Mouse (Mus musculus) cerebellum, adult 9-10 months (tissue): ENCODE measurements around the gene Mb21d2.

Experiments
- DNase-seq: peaks from one replicate; pipeline ENCODE4 v3.0.0; 2022

Mb21d2 gene

DNA sequence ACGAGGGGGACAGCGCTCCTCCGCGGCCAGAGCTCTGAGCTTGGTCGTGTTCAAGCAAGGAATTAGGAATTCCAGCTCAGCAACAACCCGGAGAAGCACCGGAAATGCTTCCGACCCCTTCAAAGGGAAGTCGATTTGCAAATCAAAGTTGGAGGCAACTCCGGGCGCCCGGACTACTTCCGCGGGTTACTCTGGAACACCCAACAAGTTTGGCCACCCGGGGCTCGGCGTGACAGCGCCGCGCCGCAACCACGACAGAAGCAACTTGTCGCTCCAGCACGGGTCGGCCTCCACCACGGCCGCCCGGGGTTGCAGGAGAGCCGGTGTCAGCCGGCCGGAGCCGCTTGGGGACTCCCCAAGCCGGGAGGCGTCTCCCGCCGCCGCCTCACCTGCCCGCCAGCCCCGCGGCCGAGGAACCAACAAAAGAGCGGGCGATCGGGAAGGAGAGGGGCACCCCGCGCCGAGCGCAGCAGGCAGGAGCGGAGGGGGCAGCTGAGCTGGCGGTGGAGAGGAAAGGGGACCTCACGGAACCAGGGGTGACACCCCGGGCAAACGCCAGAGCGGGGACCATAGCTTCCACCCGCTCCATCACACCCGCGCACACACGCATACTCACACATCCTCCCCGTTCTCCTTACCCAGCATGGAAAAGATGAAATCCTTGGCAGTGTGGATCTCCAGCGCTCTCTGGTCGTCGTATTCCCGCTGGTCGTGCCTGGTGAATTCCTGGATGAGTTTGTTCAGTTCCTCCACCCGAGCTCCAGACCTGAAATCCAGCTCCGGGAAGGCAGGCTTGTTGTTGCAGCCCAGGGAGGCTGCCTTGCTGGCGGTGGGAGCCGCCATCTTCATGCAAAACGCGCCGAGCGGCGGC lies at the start of gene Mb21d2:
Gene Mb21d2, minus strand, starts transcription at position 859 of the 871 bp plus-strand sequence.
- peak; percentile 61 for DNase-seq

DNA sequence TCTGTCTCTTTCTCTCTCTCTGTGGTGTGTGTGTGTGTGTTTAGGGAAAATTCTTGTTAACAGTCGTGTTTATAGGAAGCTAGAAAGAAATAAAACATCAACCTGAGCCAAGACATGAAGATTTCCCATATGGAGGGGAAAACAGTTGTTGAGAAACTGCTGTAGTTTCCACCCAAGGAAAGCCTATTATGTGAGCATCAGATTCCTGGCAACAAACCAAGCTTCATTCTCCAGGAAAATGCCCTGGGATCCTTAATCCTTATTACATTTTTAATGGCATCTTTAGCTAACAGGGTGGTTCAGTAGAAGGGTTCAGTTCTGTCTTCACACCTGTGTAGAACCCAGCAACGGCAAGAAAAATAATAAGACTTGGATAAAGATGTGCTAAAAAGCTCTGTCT lies 36.8 kb upstream of the Mb21d2 start:
- no peak for DNase-seq

DNA sequence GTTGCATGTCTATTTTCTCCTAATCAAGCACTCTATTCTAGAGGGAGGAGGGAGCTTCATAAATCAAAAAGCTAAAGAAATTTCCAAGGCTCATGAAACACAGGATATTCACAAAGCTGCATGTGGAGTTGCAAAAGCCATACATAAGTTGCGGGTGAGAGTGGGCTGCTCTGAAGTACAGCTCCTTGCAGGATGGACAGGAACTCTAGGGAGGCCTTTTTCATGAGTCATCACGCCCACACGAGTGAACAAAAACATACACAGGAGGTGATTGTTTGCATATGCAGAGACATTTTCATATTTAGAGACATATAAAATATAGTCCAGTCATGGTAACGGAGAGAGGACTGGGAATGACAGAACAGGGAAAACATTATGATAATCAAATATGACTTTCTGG lies 34.6 kb upstream of the Mb21d2 start:
- no peak for DNase-seq

DNA sequence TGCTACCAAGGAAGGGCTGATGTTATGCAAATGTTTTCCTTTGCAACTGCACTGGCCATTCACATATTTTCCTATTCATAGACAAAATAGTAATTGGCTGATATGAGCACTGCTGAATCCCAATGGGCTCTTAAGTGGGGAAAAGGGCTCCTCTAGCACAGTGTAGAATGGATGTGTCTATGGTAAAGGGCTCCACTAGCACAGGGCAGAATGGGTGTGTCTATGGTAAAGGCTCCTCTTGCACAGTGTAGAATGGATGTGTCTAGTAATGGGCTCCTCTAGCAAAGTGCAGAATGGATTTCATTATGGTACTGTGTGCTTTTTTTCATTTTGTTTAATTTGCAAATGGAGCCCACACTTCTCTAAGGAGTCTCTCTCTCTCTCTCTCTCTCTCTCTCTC lies 33.5 kb upstream of the Mb21d2 start:
- no peak for DNase-seq

DNA sequence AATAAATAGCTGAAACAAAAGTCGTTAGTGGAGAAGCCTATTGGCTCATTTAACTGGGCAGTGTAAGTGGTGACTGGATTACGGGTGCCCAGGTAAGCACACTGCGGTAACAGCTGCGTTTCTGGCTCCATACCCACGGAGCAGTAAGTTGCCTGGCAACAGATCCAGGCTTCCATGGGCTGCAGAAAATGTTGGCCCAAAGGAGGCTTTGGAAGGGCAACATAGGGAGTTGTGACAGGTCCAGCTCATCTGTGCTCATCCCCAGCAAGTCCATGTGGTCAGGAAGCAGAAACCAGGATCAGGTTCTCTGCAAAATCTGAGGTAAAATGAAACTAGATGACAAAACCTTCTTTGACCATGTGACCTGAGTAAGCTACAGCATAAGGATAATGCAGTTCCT lies 20.3 kb upstream of the Mb21d2 start:
- DNase-seq: peak; percentile 30

DNA sequence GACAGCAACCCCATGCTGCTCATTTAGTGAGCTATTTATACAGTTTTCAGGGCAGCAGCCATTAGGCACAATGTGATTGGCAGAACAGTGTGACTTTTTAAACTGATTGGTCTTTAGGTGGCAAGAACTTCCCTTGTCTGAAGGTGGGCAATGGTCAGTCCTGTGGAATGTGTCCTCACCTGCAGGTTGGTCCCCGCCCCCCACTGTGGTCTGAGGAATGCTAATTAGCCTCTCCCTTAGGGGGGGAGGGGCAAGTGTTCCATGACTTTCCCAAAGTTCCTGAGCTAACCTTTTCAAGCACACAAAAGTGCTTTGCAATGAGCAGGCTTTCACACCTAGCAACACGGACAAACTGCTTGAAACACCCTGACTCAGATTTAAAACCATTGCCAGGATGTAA lies 13.8 kb upstream of the Mb21d2 start:
- no peak for DNase-seq

DNA sequence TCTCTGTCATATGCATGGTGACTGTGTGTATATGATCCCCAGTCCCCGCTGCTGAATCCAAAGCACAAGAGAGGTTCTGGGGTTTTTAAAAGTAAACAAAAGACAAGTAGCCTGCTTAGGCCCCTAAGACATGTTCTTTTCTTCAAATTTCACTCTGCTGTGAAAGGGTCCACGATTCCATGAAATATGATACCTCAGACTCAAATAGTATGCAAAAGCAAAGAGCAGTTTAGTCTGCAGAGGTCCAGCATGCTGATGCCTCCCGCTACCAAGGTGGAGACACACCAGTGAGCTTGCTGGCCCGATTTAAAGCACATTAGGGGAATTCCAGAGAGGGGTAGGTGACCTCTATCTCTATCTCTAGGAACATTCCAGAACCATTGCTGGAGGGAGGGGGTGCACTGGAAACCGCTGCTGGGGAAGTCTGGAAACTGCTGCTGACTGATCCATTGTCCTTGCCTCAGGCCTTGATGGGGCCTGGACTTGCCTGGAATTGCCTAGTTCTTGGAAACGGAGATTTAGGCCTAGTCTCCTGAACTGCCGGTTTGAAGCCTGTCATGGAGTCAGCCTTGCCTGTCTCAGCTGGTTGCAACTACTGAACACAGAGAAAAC lies 6.8 kb upstream of the Mb21d2 start:
- DNase-seq: no peak

DNA sequence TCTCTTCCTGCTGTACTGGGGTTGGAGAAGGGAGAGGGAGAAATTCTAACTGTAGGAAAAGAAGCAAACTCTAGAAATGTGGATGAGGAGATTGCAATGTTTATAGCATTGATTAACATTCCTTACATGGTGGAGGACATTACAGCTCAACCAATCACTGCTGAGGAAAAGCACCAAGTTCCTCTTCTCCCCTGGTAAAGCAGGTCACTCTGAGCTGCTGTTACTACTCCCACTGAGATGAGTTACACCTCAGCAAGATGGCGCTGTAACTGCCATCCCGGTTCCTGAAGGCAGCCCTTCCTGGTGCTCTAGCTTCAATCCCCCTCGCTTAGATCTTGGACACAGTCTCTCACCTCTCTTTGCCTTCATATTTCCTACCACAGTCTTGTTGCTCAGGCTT lies 6.2 kb upstream of the Mb21d2 start:
- no peak for DNase-seq

DNA sequence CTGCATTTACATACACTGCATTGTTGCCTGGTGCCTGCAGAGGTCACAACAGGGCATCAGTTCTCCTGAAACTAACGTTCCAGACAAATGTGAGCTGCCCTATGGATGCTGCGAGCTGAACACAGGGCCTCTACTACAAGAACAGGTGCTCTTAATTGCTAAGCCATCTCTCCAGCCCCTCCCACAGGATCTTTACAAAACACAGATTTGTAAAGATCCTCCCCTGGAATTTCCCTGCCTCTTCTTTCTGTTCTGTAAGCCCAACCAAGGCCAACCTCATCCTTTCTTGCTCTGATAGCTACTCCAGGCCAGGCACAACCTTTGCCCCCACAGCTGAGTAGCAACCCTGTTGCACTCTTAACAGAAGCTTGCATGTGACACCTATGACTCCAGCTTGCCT lies 1.7 kb upstream of the Mb21d2 start:
- no peak for DNase-seq

DNA sequence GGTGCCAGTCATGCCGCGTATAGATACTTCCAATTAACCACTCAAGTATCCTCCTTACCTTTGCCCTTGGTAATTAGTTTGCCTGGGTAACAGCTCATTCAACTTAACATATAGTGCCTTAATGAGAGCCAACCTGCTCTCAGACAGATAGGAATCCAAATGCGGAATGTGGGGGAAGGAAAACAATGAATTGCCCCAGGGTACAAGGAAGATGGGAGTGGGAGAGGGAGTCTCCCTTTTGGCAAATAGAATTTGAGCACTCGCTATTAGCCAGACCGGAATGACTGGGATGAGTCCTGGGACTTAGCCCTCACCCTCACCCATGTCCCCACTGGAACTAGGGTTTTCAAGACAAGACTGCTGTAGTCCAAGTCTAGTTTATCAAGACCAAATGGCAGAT lies 953 bp upstream of the Mb21d2 start:
- DNase-seq: no peak

DNA sequence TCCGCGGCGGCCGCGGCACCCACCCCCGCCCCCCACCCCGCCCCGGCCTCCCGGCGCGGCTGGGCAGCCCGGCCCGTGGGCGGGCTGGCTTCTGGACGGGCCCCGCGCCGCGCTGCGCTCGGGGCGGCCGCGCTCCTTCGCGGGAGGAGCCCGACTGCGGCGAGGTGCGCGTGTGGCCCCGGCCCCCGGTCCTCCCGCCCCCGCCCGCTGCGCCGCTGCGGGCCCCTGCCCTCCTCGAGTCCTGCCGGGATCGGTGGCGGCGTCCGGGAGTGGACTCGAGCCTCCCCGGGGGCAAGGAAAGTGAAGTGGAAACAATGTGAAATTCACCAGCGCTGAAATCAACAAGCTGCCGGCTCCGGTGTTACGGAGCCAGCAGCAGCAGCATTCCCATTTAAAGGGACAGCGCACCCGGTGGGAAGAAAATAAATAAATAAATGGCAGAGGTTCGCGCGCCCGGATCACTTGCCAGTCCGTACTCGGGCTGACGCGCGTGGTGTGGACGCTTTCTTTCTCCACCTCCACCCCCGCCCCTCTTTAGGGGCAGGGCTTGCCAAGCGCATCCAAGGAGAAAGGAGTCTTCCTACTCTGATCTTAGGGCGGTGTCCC lies 316 bp upstream of the Mb21d2 start:
- peak; percentile 76 for DNase-seq

DNA sequence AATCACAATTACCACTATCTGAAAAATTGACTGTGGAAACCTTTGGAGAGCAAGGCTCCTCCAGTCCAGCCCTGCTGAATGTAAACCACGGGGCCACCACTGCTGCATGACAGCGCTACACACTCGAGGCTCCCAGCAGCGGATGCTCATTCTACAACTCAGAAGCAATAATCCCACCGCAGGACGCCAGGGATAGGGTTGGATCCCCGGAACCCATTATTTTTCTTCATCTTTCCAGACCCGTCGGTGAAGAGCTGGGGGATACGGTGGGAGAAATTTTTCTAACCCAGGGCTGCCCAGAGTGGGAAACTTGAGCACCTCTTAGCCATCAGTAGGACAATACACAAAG lies 1.0 kb downstream of the Mb21d2 start:
- peak; percentile 50 for DNase-seq

DNA sequence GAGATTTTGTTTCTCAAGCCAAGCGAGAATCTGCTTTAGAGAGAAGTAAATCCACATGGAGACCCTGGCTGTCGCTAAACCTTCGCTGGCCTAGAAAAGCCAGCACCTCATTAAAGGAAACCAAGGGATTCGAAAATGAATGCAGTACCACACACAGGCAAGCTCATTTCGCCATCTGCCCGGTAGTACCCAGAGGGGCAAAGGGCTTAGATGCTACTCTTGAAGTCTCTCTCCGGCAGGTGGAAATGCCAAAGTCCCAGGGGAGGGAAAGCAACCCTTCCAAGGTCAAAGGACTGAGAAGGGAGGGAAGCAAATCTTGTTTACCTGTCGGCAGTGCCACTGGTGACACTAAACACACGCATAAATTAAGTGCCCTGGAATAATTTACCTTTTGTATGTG lies 2.1 kb downstream of the Mb21d2 start:
- peak; percentile 32 for DNase-seq

DNA sequence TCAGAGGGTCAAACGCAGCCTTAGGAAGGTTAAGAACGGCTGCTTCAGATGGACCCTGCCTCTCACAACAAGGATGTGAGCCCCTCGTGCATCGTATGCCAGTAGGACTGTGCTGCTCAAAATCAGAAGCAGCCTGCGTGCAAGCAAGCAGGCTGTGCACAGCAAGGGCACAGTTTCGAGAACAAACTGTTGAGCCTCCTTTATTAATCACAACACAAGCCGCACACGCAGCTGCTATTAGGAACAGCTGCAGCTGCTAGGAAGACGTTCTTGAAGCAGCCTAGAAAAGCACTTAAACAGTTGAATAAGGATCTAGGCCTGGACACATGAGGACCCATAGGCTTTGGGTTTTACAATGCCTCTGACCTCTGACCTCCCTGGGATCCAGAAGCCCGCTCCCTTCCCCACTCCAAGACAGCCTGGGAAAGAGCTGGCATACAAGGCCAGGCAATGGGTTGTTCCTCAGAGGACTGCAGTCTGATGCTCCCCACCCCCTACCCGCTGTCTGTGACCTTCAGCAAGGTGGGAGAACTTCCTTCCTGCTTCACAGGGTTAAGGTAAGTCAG lies 10.1 kb downstream of the Mb21d2 start:
- DNase-seq: no peak

DNA sequence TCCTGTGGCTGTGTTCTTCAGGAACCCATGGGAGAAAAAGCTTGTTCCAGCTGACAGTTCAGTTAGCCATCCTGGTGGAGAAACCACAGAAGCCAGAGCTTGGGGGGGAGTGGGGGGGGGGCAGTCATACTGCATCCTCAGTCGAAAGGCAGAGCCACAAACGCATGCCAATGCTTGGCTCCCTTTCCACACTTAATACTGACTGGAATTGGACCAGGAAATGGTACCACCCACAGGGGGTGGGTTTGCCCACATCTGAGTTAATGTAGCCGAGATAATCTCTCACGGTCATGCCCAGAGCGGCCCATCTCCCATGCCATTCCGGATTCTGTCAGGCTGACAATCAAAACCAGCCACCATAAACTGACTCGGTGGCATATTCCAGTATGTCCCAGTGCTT lies 14.1 kb downstream of the Mb21d2 start:
- no peak for DNase-seq

DNA sequence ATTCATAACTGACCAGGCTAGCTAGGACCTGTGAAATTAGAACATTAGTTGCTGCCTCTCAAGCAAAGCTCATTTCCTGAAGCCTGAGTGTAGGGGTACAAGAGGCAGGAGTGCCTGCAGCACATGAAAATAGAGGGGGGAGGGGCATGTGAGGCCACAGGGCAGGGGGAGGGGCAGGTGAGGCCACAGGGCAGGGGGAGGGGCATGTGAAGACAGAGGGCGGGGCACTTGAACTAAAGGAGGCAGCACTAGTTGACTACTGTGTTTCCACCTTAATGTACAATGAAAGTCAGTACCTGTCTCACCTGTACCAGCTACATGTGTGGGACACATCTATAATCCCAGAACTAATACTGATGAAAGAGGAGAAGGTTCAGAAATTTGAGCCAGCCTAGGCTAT lies 14.8 kb downstream of the Mb21d2 start:
- no peak for DNase-seq

DNA sequence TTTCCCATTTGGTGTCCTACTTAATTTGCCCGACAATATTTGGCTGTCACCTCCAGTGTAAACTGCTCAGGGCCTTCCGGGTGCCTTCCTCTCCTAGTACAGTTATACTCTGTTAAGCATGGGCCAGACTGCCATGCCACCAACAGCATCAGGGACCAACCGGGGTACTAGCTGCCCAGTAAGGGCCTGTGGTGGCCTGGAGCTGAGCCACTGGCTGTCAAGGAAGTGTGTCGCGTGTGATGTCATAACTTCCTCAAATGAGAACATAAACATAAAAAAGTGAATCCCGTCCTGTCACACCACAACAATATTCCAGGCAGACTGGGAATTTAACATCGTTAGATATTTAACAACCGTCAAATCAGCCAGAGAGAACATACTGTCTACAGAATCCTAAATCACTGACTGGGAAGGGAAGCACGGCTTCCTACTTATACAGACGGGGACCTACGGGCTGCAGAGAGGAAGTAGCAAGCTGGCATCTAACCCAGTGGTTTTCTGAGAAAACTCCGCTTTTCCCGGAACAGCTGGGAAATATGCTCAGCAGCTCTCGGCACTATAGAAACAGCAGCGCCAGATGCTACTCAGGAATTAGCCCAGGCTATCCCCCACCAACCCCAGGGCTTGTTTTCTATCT lies 17.9 kb downstream of the Mb21d2 start:
- no peak for DNase-seq

DNA sequence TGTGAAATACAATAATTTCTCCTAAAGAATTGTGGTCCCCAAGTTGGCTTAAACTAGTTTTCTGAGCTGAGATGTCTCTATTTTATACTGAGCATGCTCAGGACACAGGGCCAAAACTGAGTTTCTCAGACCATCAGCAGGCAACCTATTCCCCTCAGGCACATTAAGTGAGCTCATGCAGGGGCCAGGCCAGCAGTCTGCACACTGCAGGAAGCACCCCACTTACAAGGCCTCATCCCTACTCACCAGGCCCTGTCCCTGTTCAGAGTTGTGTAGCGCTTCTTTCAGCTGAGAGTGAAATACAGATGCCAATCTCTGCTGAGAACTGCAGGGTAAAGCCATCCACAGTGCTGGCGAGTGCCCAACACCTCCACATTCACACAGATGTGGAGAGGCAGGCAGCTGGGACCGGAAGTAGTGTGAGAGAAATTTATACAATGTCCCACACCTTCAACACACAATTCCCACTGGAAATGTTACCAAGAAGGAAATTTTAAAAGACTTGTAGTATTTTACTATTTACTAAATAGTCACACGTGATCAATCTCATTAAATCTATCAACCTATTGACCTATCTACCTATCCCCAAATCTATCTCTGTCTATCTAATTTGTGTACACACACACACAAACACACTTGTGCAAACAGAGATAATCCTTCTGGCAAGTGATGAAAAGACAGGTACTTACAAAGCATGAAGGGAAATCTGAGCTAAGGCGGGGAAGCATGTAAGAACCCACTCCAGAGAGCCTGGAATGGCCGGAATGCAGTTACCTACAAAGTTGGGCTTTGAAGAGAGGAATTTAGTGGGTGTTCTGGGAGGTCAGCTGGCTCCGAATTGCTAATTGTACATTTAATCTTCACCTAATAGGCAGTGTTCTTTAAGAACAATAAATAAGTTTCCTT lies 22.9 kb downstream of the Mb21d2 start:
- no peak for DNase-seq

DNA sequence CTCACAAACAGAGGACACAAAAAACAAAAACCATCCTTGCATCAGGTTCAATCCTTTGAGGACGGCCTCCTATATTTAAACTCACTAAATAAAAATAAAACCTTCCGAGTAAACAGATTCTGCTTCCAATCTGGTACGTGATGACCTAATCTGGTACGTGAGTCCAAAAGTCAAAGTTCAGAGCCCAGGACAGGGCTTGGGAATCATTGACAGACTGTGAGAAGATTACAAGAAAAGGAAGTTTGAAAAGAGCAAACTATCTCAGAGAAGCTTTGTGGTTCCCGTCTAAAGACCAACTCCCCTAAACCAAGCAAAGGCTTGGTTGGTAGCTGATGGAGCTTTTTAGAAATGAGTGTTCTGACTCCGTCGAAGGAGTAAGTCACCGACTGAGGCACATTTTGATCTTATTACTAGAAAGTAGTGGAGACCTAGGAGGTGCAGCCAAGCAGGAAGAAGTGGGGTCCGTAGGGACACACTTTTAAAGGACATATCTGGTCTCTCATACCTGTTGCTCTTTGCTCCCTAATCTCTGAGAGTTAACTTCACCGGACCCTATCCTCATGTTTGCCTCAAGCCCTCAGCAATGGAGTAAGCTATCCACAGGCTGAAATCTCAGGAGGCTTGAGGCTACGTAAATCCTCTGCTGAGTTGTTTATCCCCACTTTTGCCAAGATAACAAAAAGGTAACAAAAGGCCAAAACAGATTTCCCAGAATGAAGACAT lies 23.7 kb downstream of the Mb21d2 start:
- no peak for DNase-seq

DNA sequence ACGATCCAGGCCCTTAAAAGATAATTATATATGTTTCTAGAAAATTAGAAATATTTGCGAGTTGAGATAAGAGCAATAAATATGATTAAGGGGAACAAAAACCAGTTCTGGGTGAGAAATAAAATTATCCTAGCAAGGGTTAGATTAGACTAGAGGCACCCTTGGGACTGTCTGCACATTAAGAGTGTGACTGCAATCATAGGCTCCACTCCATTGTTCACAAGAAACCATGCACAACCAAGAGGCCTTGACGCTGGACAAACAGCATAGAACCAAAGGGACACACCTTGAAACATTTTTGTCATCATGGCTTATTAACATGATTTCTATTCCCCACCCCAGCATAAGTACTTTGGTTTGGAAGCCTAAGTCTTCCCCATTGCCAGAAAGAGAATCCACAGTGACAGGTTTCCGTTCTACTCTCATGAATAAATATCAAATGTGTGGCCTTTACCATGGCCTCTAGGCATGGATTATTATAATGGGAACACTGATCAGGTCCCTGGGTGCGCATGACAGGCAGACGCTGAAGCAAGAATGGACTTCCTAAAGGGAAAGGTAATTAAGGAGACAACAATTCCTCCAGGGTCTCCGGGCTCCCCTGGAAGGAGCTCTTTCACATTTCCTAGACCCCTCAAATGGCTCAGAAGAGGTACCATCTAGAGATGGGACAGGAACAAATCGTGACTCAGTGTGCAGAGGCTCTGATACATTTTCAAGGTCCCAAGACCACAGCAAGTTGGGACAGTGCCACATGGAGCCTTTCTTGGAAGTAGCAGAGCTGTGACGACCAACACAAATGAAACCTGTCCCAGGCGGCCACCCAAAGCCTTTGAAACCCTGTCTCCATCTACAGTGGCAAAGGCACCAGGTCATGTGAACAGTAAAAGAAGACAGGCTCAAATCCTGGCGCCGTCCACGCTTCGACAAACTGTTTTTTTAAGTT lies 26.6 kb downstream of the Mb21d2 start:
- no peak for DNase-seq

DNA sequence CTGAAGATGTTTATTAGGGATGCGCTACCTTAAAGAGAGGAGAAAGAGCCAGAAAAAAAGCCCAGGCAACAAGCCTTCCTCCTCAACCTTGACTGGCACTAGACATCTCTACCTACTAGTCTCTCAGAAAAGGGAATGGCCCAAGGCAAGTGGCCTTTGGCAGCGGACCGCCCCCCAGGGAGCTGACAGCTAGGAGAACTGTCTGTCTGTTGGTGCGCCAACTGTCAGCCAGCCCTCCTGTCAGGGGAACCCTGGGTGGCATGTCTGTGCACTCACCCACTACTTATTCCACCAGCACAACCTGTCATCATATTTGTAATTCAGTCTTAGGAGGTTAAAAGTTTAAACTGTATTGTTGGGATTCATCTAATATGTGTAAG lies 30.3 kb downstream of the Mb21d2 start:
- peak; percentile 31 for DNase-seq
